Mouse (Mus musculus) brain, embryonic 14.5 days (tissue): ENCODE measurements around the gene Gcm2.

Experiments
- CTCF ChIP-seq: fragments of 200-500 bp; IDR thresholded peaks from 2 replicates; pipeline ENCODE4 v1.5.1; 2012; ENCODE audit warnings: inconsistent platforms, mild to moderate bottlenecking, moderate library complexity, borderline replicate concordance; ENCODE audit not compliant: insufficient read depth, insufficient read length; ENCODE audit errors: extremely low read depth
- POLR2A ChIP-seq: fragments of 200-500 bp; IDR thresholded peaks from 2 replicates; pipeline ENCODE4 v1.6.1; 2012; ENCODE audit warnings: mild to moderate bottlenecking, inconsistent platforms, borderline replicate concordance; ENCODE audit not compliant: poor library complexity, insufficient read depth, insufficient read length, severe bottlenecking; ENCODE audit errors: extremely low read depth

- TF ChIP-seq CTCF = no peak
- no peak for TF ChIP-seq POLR2A
Observed at GRCm38 (mm10) chr13:41123666-41124225, 12.9 kb upstream of the Gcm2 start.
